Mouse (Mus musculus) liver, embryonic 15.5 days (tissue): ENCODE measurements around the gene Trpm4. TPM values are rescaled to one million over a fixed set of nuclear protein-coding genes. Genes with fewer than 3 reads are reported as not detected.
"Not testable (repeated sequence)": the region's sequence is repeated elsewhere in the genome, so short reads cannot be mapped to it uniquely, and the experiment has no call there.

Source experiments
- ATAC-seq: fragments of 200-750 bp; cut with Nextera tagmentation; 2 replicates; pipeline ENCODE4 v1.8.0; 2017; ENCODE audit warnings: moderate number of reproducible peaks, mild to moderate bottlenecking, moderate library complexity; ENCODE audit not compliant: insufficient read depth
- H3K27ac ChIP-seq: fragments of 300-500 bp; sonication (generic); replicated peaks from 2 replicates; pipeline ENCODE4 v1.5.1; 2015; ENCODE audit warnings: mild to moderate bottlenecking, inconsistent platforms
- H3K27me3 ChIP-seq: fragments of 300-500 bp; sonication (generic); 2 replicates; pipeline ENCODE4 v1.6.1; 2015; ENCODE audit warnings: mild to moderate bottlenecking, inconsistent platforms
- H3K36me3 ChIP-seq: fragments of 300-500 bp; sonication (generic); replicated peaks from 2 replicates; pipeline ENCODE4 v1.6.1; 2015; ENCODE audit warnings: moderate library complexity, mild to moderate bottlenecking, inconsistent platforms
- H3K4me1 ChIP-seq: fragments of 300-500 bp; sonication (generic); replicated peaks from 2 replicates; pipeline ENCODE4 v1.6.1; 2015; ENCODE audit warnings: inconsistent platforms
- H3K4me2 ChIP-seq: fragments of 300-500 bp; sonication (generic); 2 replicates; pipeline ENCODE4 v1.6.1; 2015; ENCODE audit warnings: moderate library complexity, mild to moderate bottlenecking, inconsistent platforms
- H3K4me3 ChIP-seq: fragments of 300-500 bp; sonication (generic); replicated peaks from 2 replicates; pipeline ENCODE4 v1.5.1; 2015; ENCODE audit warnings: mild to moderate bottlenecking, inconsistent platforms
- H3K9ac ChIP-seq: fragments of 300-500 bp; sonication (generic); 2 replicates; pipeline ENCODE4 v1.6.1; 2015; ENCODE audit warnings: moderate library complexity, mild to moderate bottlenecking, inconsistent platforms
- H3K9me3 ChIP-seq: fragments of 300-500 bp; sonication (generic); replicated peaks from 2 replicates; pipeline ENCODE4 v1.6.1; 2016; ENCODE audit warnings: inconsistent platforms
- WGBS: fragments of 180-500 bp; shearing (Covaris S2); methylation state at CpG from one replicate; pipeline ENCODE4 v1.1.7; 2015; ENCODE audit warnings: mixed read lengths; ENCODE audit not compliant: insufficient replicate concordance; 5-methylcytosine and 5-hydroxymethylcytosine counted together
- polyA plus RNA-seq: library from polyadenylated mRNA; unstranded; fragments of >200 nt; fragmentation: Nextera tagmentation; extraction: Ambion mirVana; gene quantifications from 2 replicates; pipeline ENCODE4 v1.2.1, GENCODE M21; 2015

The Trpm4 gene
- polyA plus RNA-seq, 1 experiment from 2014 or later: 1.3 TPM

GRCm38 (mm10) chr7:45272786-45273412, 60.7 kb downstream of the Trpm4 start:
- 59% methylated on average over 10 of the region's 10 CpGs for WGBS

GRCm38 (mm10) chr7:45265518-45265917, 68.1 kb downstream of the Trpm4 start:
- Histone ChIP-seq H3K4me1 (no peaks in the 10 kb centered on the region), H3K36me3 (no peaks in the 10 kb centered on the region), H3K27ac (no peak overlapping the region), H3K9me3 (no peaks in the 10 kb centered on the region), H3K4me3 (no peak overlapping the region), H3K27me3 (peaks cover 12% of the 10 kb centered on the region), H3K9ac (no peak overlapping the region), H3K4me2 (no peak overlapping the region)
- ATAC-seq: no peak
- WGBS: 45% methylated on average over 1 of the region's 1 CpGs

More at GRCm38 (mm10) chr7:45272786-45273412, 60.7 kb downstream of the Trpm4 start:
- no peak overlapping the region for H3K4me2 ChIP-seq
- no peak overlapping the region for H3K27ac ChIP-seq
- H3K9ac ChIP-seq: no peak overlapping the region
- H3K4me1 ChIP-seq: peaks cover 6% of the 10 kb centered on the region
- no peaks in the 10 kb centered on the region for H3K36me3 ChIP-seq
- H3K27me3 ChIP-seq: peaks cover 7% of the 10 kb centered on the region
- no peak overlapping the region for H3K4me3 ChIP-seq
- no peaks in the 10 kb centered on the region for H3K9me3 ChIP-seq
- ATAC-seq: no peak

GRCm38 (mm10) chr7:45264348-45264747, 69.2 kb downstream of the Trpm4 start:
- Histone ChIP-seq H3K36me3 (no peaks in the 10 kb centered on the region), H3K4me1 (no peaks in the 10 kb centered on the region), H3K27me3 (peaks cover 12% of the 10 kb centered on the region), H3K4me2 (no peak overlapping the region), H3K9ac (no peak overlapping the region), H3K9me3 (no peaks in the 10 kb centered on the region), H3K27ac (no peak overlapping the region), H3K4me3 (no peak overlapping the region)
- WGBS: 52% methylated on average over 3 of the region's 3 CpGs
- ATAC-seq: no peak

GRCm38 (mm10) chr7:45263006-45263607, 70.5 kb downstream of the Trpm4 start:
- ATAC-seq: no peak
- Histone ChIP-seq H3K27me3 (peaks cover 7% of the 10 kb centered on the region), H3K36me3 (no peaks in the 10 kb centered on the region), H3K9ac (no peak overlapping the region), H3K4me1 (no peaks in the 10 kb centered on the region), H3K27ac (no peak overlapping the region), H3K4me3 (no peak overlapping the region), H3K9me3 (no peaks in the 10 kb centered on the region), H3K4me2 (no peak overlapping the region)
- WGBS: 53% methylated on average over 7 of the region's 7 CpGs

GRCm38 (mm10) chr7:45262266-45262665, 71.3 kb downstream of the Trpm4 start:
- no peak overlapping the region for H3K4me3 ChIP-seq
- WGBS: 51% methylated on average over 7 of the region's 7 CpGs
- H3K27me3 ChIP-seq: no peaks in the 10 kb centered on the region; the same call in 1 of the 2 replicates
- no peaks in the 10 kb centered on the region for H3K9me3 ChIP-seq
- H3K27ac ChIP-seq: no peak overlapping the region
- no peak for ATAC-seq
- no peak overlapping the region for H3K4me2 ChIP-seq
- H3K36me3 ChIP-seq: no peaks in the 10 kb centered on the region
- H3K4me1 ChIP-seq: no peaks in the 10 kb centered on the region
- H3K9ac ChIP-seq: no peak overlapping the region

- H3K9me3 ChIP-seq: no peaks in the 10 kb centered on the region
- no peak overlapping the region for H3K9ac ChIP-seq
- H3K27me3 ChIP-seq: no peaks in the 10 kb centered on the region; the same call in 1 of the 2 replicates
- H3K27ac ChIP-seq: no peak overlapping the region
- ATAC-seq: no peak
- H3K36me3 ChIP-seq: no peaks in the 10 kb centered on the region
- no peak overlapping the region for H3K4me3 ChIP-seq
- WGBS: 61% methylated on average over 8 of the region's 8 CpGs
- no peak overlapping the region for H3K4me2 ChIP-seq
- H3K4me1 ChIP-seq: no peaks in the 10 kb centered on the region
Observed at GRCm38 (mm10) chr7:45259281-45259680, 74.3 kb downstream of the Trpm4 start.

GRCm38 (mm10) chr7:45257063-45257840, 76.3 kb downstream of the Trpm4 start:
- WGBS: 48% methylated on average over 11 of the region's 11 CpGs
- H3K27me3 ChIP-seq: no peaks in the 10 kb centered on the region; the same call in 1 of the 2 replicates
- no peak overlapping the region for H3K4me2 ChIP-seq
- H3K9ac ChIP-seq: no peak overlapping the region
- H3K36me3 ChIP-seq: no peaks in the 10 kb centered on the region
- H3K9me3 ChIP-seq: no peaks in the 10 kb centered on the region
- H3K27ac ChIP-seq: no peak overlapping the region
- no peak overlapping the region for H3K4me3 ChIP-seq
- no peak for ATAC-seq
- H3K4me1 ChIP-seq: no peaks in the 10 kb centered on the region

- not testable (repeated sequence) for H3K9me3 ChIP-seq, H3K4me2 ChIP-seq, ATAC-seq, H3K27me3 ChIP-seq, H3K36me3 ChIP-seq, H3K4me1 ChIP-seq, H3K27ac ChIP-seq, H3K4me3 ChIP-seq, H3K9ac ChIP-seq
- WGBS: 44% methylated on average over 5 of the region's 7 CpGs
Observed at GRCm38 (mm10) chr7:45255822-45256221, 77.8 kb downstream of the Trpm4 start.

- Histone ChIP-seq H3K9ac (no peak overlapping the region), H3K9me3 (no peaks in the 10 kb centered on the region), H3K27me3 (no peaks in the 10 kb centered on the region), H3K36me3 (no peaks in the 10 kb centered on the region), H3K4me2 (no peak overlapping the region), H3K27ac (no peak overlapping the region), H3K4me1 (no peaks in the 10 kb centered on the region), H3K4me3 (no peak overlapping the region)
- WGBS: 71% methylated on average over 8 of the region's 8 CpGs
- ATAC-seq: no peak
Observed at GRCm38 (mm10) chr7:45253806-45254205, 79.8 kb downstream of the Trpm4 start.
